ENCODE assay signal across 14 mouse cellular contexts in the genomic region with DNA sequence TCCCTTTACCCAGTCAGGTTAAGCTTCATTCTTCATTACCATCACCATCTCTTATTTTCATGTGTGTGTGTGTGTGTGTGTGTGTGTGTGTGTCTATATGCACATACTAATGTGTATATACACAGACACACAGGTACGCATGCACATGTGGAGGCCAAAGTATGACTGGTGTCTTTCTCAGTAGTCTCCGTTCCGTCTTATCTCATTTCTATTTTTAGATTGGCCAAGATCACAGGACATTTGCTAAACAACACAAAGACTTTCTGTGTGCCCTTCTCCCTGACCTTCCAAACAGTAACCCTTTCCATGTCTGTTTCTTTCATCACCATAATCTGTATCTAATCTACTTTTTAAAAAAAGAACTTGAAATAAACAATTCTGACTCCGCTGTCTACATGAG. TPM values are rescaled to one million over a fixed set of nuclear protein-coding genes. Genes with fewer than 3 reads are reported as not detected.
"Had no signal": no experiment of that assay in that cellular context is flagged by ENCODE, and none has a peak within 500 bp of the region (broad histone marks: within the 10 kb centered on the region; RNA-seq: fewer than 3 reads in every experiment).

No protein-coding gene starts in this region.

- DNase-seq: kidney, adult 8-10 months; kidney, postnatal 25 days; layer of hippocampus, postnatal 36 days; liver; liver, embryonic 13.5 days; liver, postnatal 0 days; right cerebral cortex, postnatal 14 days; thymus, postnatal 14 days had no signal

- H3K4me2 ChIP-seq: limb, embryonic 12.5 days; liver, embryonic 13.5 days; lung, embryonic 15.5 days; midbrain, embryonic 12.5 days had no signal

- H3K9me3 ChIP-seq: limb, embryonic 12.5 days; liver, embryonic 13.5 days; lung, embryonic 15.5 days had no signal

- ATAC-seq: liver, postnatal 0 days had no signal

- H3K36me3 ChIP-seq: limb, embryonic 12.5 days; liver, embryonic 13.5 days; lung, embryonic 15.5 days; midbrain, embryonic 12.5 days had no signal

- H3K4me3 ChIP-seq: limb, embryonic 12.5 days; liver, embryonic 13.5 days; lung, embryonic 15.5 days; midbrain, embryonic 12.5 days had no signal

- H3K27me3 ChIP-seq: lung, embryonic 15.5 days had no signal

- H3K4me1 ChIP-seq: limb, embryonic 12.5 days; liver, embryonic 13.5 days had no signal

- H3K27ac ChIP-seq: limb, embryonic 12.5 days; liver, embryonic 13.5 days; lung, embryonic 15.5 days; midbrain, embryonic 12.5 days; stomach, postnatal 0 days had no signal

- H3K9ac ChIP-seq: limb, embryonic 12.5 days; liver, embryonic 13.5 days; liver, postnatal 0 days; lung, embryonic 15.5 days; midbrain, embryonic 12.5 days had no signal

RNA-seq across cellular contexts. Expression of gene C2cd4b, which starts 7.2 kb away (rescaled TPM):
- total RNA-seq: megakaryocyte-erythroid progenitor cell, adult 5-6 weeks had no signal
- polyA plus RNA-seq: liver, embryonic 13.5 days; liver, postnatal 0 days; urinary bladder, adult 2 months had no signal
